Mouse (Mus musculus): ENCODE measurements around the gene Rras2.

Gene Rras2

DNA sequence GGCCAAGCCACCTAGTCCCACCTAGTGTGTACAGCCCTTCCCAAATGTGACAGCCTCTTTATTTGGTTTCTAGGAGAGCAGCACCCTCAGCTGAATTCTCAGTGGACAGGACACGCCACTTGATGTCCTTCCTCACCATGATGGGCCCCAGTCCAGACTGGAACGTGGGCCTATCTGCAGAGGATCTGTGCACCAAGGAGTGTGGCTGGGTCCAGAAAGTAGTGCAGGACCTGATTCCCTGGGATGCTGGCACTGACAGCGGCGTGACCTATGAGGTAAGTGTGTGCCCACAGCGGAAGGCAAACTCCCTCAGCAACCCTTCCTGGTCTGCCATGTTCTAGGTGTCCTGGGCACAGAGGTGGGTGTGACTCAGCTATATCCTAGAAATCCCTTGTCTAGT, 88.8 kb downstream of the Rras2 start:
- DNase-seq (ENCODE audit: low read depth, low spot score), result no peak

- DNase-seq (ENCODE audit: low read depth, low spot score), result no peak
These were observed 90.2 kb downstream of the Rras2 start for GRCm38 (mm10) chr7:114027406-114027805.

GRCm38 (mm10) chr7:114026923-114027322, 90.7 kb downstream of the Rras2 start:
- DNase-seq (ENCODE audit: low read depth, low spot score), result no peak

DNA sequence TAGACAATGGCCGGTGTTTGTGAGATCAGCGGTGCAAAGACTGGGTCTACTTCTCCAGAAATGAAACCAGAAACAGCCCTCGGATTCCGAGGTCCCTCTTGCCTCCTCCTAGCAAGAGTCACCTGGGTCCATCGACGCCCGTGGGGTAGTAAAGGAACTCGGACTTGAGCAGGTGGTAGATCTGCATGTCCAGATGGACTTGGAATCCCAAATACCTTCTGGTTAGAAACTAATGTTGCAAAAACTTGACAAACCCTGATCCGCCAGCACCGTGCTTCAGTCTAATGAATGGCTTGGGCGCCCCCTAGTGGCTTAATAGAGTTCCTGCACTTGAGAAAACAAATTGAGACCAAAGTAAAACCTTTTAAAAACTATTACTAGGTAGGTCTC, 96.9 kb downstream of the Rras2 start:
- DNase-seq (ENCODE audit: low read depth, low spot score), result peak; percentile 76

- no peak for DNase-seq (ENCODE audit: low read depth, low spot score)
These were observed 97.4 kb downstream of the Rras2 start for GRCm38 (mm10) chr7:114020057-114020703.

GRCm38 (mm10) chr7:114018861-114019260, 98.7 kb downstream of the Rras2 start:
- DNase-seq (ENCODE audit: low read depth, low spot score), result no peak

- no peak for DNase-seq (ENCODE audit: low read depth, low spot score)
These were observed 101.3 kb downstream of the Rras2 start for GRCm38 (mm10) chr7:114016001-114016949.

- DNase-seq (ENCODE audit: low read depth, low spot score), result no peak
These were observed 105.7 kb downstream of the Rras2 start for GRCm38 (mm10) chr7:114011726-114012443.

GRCm38 (mm10) chr7:114007565-114007964, 110.0 kb downstream of the Rras2 start:
- DNase-seq (ENCODE audit: low read depth, low spot score), result no peak

DNA sequence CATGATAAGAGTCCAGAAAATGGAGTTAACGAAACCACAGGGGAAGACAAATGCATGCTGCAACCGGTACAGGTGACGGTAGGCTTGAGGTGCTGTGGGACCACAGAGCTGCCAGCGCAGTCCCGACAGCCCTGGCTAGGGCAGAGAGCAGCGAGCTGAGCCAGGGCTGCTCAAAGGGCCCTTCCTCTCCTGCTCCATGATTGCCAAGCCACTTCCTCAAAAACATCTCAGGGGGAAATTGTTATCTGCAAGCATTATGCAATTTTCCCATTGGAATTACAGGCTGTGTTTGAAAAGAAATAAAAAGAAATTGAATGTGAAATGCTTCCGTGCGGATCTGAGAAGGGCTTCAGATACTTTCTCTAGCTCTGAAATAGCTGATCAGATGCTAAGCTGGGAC, 111.1 kb downstream of the Rras2 start:
- DNase-seq (ENCODE audit: low read depth, low spot score), result no peak

DNA sequence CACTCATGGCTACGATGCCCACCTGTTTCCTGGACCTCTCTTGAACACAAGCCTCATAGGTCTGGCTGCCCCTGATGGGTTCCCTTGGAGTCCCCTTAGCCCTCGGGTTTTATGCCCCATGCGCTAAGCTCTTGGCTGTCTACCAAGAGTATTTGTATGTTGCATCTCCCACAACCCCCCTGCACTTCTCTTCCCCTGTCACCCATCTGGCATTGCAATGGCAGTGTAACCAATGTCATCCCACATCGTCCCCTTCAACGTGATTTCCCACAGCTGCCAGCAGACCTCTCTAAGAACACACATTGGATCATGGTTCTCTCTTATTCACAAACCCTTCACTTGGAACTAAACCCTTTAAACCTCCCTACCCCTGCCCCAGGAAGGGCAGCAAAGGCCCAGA, 112.1 kb downstream of the Rras2 start:
- no peak for DNase-seq (ENCODE audit: low read depth, low spot score)

DNA sequence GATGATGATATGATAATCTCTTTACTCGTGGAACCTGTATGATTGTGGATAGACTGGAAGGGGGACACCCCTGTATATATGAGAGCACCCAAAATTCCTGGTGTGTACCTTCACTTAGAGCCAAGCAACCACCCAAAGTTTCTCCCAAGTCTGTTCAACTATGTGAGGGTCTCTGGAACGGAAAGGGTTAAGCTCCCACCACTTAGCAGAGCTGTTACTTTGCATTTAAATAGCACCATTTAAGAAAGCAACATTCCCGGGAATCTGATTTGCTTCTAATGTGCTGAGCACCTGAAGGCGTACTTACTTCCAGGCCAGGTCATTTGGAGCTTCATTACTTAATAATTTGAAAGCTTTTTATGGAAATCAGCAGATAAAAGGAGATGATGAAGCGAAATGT, 113.4 kb downstream of the Rras2 start:
- no peak for DNase-seq (ENCODE audit: low read depth, low spot score)

- no peak for DNase-seq (ENCODE audit: low read depth, low spot score)
These were observed 119.8 kb downstream of the Rras2 start for GRCm38 (mm10) chr7:113997675-113998354.

Data from forelimb bud, embryonic 11.5 days (tissue).